Comparison of ENCODE assay signal across 16 mouse cellular contexts in genomic region chr3:135519584-135519983, GRCm38 (mm10). TPM values are rescaled to one million over a fixed set of nuclear protein-coding genes. Genes with fewer than 3 reads are reported as not detected.
DNase-seq lines count a peak whose midpoint lies in the region; ATAC-seq and TF ChIP-seq lines count a peak whose summit lies in the region.
"Had no signal": no experiment of that assay in that cellular context is flagged by ENCODE, and none has a peak within 500 bp of the region (broad histone marks: within the 10 kb centered on the region; RNA-seq: fewer than 3 reads in every experiment).

No protein-coding gene starts in this region.

- no peak overlapping the region for H3K9ac ChIP-seq in heart, adult 2 months (ENCODE audit: low read depth, low read length)
- 0 out of 2 replicates have a peak overlapping the region, but pooled peaks have one; percentile 19 for H3K9ac ChIP-seq in heart, postnatal 0 days (replicated peaks; ENCODE audit: low read depth, low read length)
- H3K9ac ChIP-seq: stomach, embryonic 15.5 days had no signal

- H3K4me3 ChIP-seq in heart, adult 2 months = no peak overlapping the region
- no peak overlapping the region for H3K4me3 ChIP-seq in bone marrow macrophage, adult 2 months (ENCODE audit: insufficient read depth, low read length)
- no peak overlapping the region for H3K4me3 ChIP-seq in heart, postnatal 0 days (ENCODE audit: low read depth, low read length)
- H3K4me3 ChIP-seq: erythroblast, embryonic 14.5 days; layer of hippocampus, adult 2 months; stomach, embryonic 15.5 days had no signal

- WGBS in heart, adult 2 months = 35% methylated on average over 6 of the region's 6 CpGs
- 34% methylated on average over 6 of the region's 6 CpGs for WGBS in heart, postnatal 0 days

- peaks cover 14% of the 10 kb centered on the region for H3K4me1 ChIP-seq in heart, adult 2 months (ENCODE audit: control insufficient read depth, insufficient read depth, low read length)
- peaks cover 78% of the 10 kb centered on the region for H3K4me1 ChIP-seq in bone marrow macrophage, adult 2 months (ENCODE audit: control insufficient read depth, insufficient read depth, low read length)
- H3K4me1 ChIP-seq in heart, postnatal 0 days (ENCODE audit: control insufficient read depth, insufficient read depth) = peaks cover 44% of the 10 kb centered on the region

- H3K27ac ChIP-seq in heart, adult 2 months = peak overlapping the region; percentile 48
- H3K27ac ChIP-seq in bone marrow macrophage, adult 2 months (ENCODE audit: insufficient read depth, low read depth, low read length) = peak overlapping the region; percentile 69
- H3K27ac ChIP-seq in heart, postnatal 0 days (ENCODE audit: low read depth) = peak overlapping the region; percentile 56
- H3K27ac ChIP-seq: layer of hippocampus, adult 2 months; stomach, embryonic 15.5 days had no signal

- TF ChIP-seq CTCF in heart, adult 2 months (IDR thresholded peaks at IDR 0.05) = no peak
- TF ChIP-seq CTCF in bone marrow macrophage, adult 2 months (IDR thresholded peaks at IDR 0.05; ENCODE audit: low read depth, low read length) = no peak
- no peak for TF ChIP-seq CTCF in heart, postnatal 0 days (IDR thresholded peaks at IDR 0.05; ENCODE audit: low read depth)

- intact Hi-C loops in heart, adult 2 months (cut with DNase I) = loop anchor here (5.0 kb wide), 1 partner anchor 63 kb away; no protein-coding TSS in a partner anchor
- intact Hi-C loops in heart, postnatal 36 days (cut with DNase I) = no loop called here

- H3K9me3 ChIP-seq in heart, postnatal 0 days (replicated peaks; ENCODE audit: control insufficient read depth, low read length) = no peaks in the 10 kb centered on the region
- H3K9me3 ChIP-seq: stomach, embryonic 15.5 days had no signal

- no peak overlapping the region for H3K4me2 ChIP-seq in heart, postnatal 0 days (ENCODE audit: low read depth, low read length)
- H3K4me2 ChIP-seq: liver, embryonic 11.5 days; midbrain, embryonic 11.5 days; stomach, embryonic 15.5 days had no signal

- peaks cover 10% of the 10 kb centered on the region for H3K36me3 ChIP-seq in heart, adult 2 months (ENCODE audit: control insufficient read depth, insufficient read depth, low read length)
- peaks cover 5% of the 10 kb centered on the region; the same call in 1 of the 2 replicates for H3K36me3 ChIP-seq in heart, postnatal 0 days (replicated peaks; ENCODE audit: control insufficient read depth, insufficient read depth, low read length)
- H3K36me3 ChIP-seq: stomach, embryonic 15.5 days had no signal

- no peaks in the 10 kb centered on the region for H3K79me2 ChIP-seq in heart, adult 2 months (replicated peaks; ENCODE audit: control insufficient read depth, insufficient read depth, low read length)

- TF ChIP-seq POLR2A in heart, adult 2 months (IDR thresholded peaks at IDR 0.05; ENCODE audit: insufficient read depth, low read depth, low read length) = no peak
- no peak for TF ChIP-seq POLR2A in bone marrow macrophage, adult 2 months (IDR thresholded peaks at IDR 0.05; ENCODE audit: borderline replicate concordance, low read depth, low read length)

- TF ChIP-seq EP300 in heart, adult 2 months (IDR thresholded peaks at IDR 0.05; ENCODE audit: insufficient read depth, low read depth, low read length) = no peak
- no peak for TF ChIP-seq EP300 in heart, postnatal 0 days (IDR thresholded peaks at IDR 0.05; ENCODE audit: low read depth)

- H3K27me3 ChIP-seq in heart, adult 2 months (ENCODE audit: control insufficient read depth, insufficient read depth, low read length) = no peaks in the 10 kb centered on the region
- no peaks in the 10 kb centered on the region for H3K27me3 ChIP-seq in heart, postnatal 0 days (ENCODE audit: control insufficient read depth, insufficient read depth, low read length)
- H3K27me3 ChIP-seq: stomach, embryonic 15.5 days had no signal

- ATAC-seq in heart, postnatal 0 days (ENCODE audit: insufficient read depth, low read depth) = no peak

- peak in 1 of 2 experiments; percentile 40 for DNase-seq in heart, adult 2 months
- no peak for DNase-seq in heart, postnatal 36 days
- DNase-seq in Muller cell, postnatal 12 days (ENCODE audit: inconsistent ontology term) = peak; percentile 38
- DNase-seq in heart, postnatal 0 days (ENCODE audit: low spot score) = no peak
- DNase-seq in thymus, adult 18-20 months = no peak
- DNase-seq in cerebellum, postnatal 36 days = no peak
- no peak for DNase-seq in layer of hippocampus, adult 18-20 months (ENCODE audit: low spot score in 2 of 2)
- DNase-seq: cerebellum, adult 8-10 months; kidney, adult 9 months; thymus, postnatal 36 days had no signal

RNA-seq across cellular contexts. Expression of gene Manba, which starts 34.2 kb away (rescaled TPM):
- total RNA-seq in heart, adult 2 months (2021) = 10 to 100 TPM; 15.7 to 16.4 TPM
- polyA plus RNA-seq in heart, adult 2 months (2012; rRNA removed) = 8.2 and 13.3 TPM in 2 replicates
- 10 to 100 TPM; 16.3 to 17.6 TPM for total RNA-seq in heart, postnatal 36 days (2021)
- 37.4 and 38.8 TPM in 2 replicates for polyA plus RNA-seq in bone marrow macrophage, adult 2 months (2012; ENCODE audit: insufficient read depth, insufficient read length, missing spikeins)
- 30.1 and 36.0 TPM in 2 replicates for total RNA-seq in heart, postnatal 0 days (2014; rRNA removed; ENCODE audit: low replicate concordance)
- polyA plus RNA-seq in heart, postnatal 0 days (2015; fragmentation: Nextera tagmentation; extraction: Ambion mirVana) = 19.8 and 20.6 TPM in 2 replicates
- 1 to 10 TPM; 8.5 TPM for total RNA-seq in layer of hippocampus, adult 18-20 months (2021)
- polyA plus RNA-seq: erythroblast, embryonic 14.5 days had no signal
